Mouse (Mus musculus) liver, embryonic 15.5 days (tissue): ENCODE results near the gene Prkrip1. TPM values are rescaled to one million over a fixed set of nuclear protein-coding genes. Genes with fewer than 3 reads are reported as not detected.
A peak's percentile ranks its signal among the peaks of the same experiment; 100 is the strongest.

Source experiments
- ATAC-seq: fragments of 200-750 bp; cut with Nextera tagmentation; 2 replicates; pipeline ENCODE4 v1.8.0; 2017; ENCODE audit warnings: moderate number of reproducible peaks, mild to moderate bottlenecking, moderate library complexity; ENCODE audit not compliant: insufficient read depth
- H3K27ac ChIP-seq: fragments of 300-500 bp; sonication (generic); replicated peaks from 2 replicates; pipeline ENCODE4 v1.5.1; 2015; ENCODE audit warnings: mild to moderate bottlenecking, inconsistent platforms
- H3K27me3 ChIP-seq: fragments of 300-500 bp; sonication (generic); 2 replicates; pipeline ENCODE4 v1.6.1; 2015; ENCODE audit warnings: mild to moderate bottlenecking, inconsistent platforms
- H3K36me3 ChIP-seq: fragments of 300-500 bp; sonication (generic); replicated peaks from 2 replicates; pipeline ENCODE4 v1.6.1; 2015; ENCODE audit warnings: moderate library complexity, mild to moderate bottlenecking, inconsistent platforms
- H3K4me1 ChIP-seq: fragments of 300-500 bp; sonication (generic); replicated peaks from 2 replicates; pipeline ENCODE4 v1.6.1; 2015; ENCODE audit warnings: inconsistent platforms
- H3K4me2 ChIP-seq: fragments of 300-500 bp; sonication (generic); 2 replicates; pipeline ENCODE4 v1.6.1; 2015; ENCODE audit warnings: moderate library complexity, mild to moderate bottlenecking, inconsistent platforms
- H3K4me3 ChIP-seq: fragments of 300-500 bp; sonication (generic); replicated peaks from 2 replicates; pipeline ENCODE4 v1.5.1; 2015; ENCODE audit warnings: mild to moderate bottlenecking, inconsistent platforms
- H3K9ac ChIP-seq: fragments of 300-500 bp; sonication (generic); 2 replicates; pipeline ENCODE4 v1.6.1; 2015; ENCODE audit warnings: moderate library complexity, mild to moderate bottlenecking, inconsistent platforms
- H3K9me3 ChIP-seq: fragments of 300-500 bp; sonication (generic); replicated peaks from 2 replicates; pipeline ENCODE4 v1.6.1; 2016; ENCODE audit warnings: inconsistent platforms
- whole genome bisulfite sequencing: fragments of 180-500 bp; shearing (Covaris S2); methylation state at CpG from one replicate; pipeline ENCODE4 v1.1.7; 2015; ENCODE audit warnings: mixed read lengths; ENCODE audit not compliant: insufficient replicate concordance; 5-methylcytosine and 5-hydroxymethylcytosine counted together
- polyA plus RNA-seq: library from polyadenylated mRNA; unstranded; fragments of >200 nt; fragmentation: Nextera tagmentation; extraction: Ambion mirVana; gene quantifications from 2 replicates; pipeline ENCODE4 v1.2.1, GENCODE M21; 2015

Gene Prkrip1
- polyA plus RNA-seq, 1 experiment from 2014 or later = 22.5 TPM

- Histone ChIP-seq H3K9ac (no peak overlapping the region), H3K27me3 (no peaks in the 10 kb centered on the region), H3K27ac (no peak overlapping the region), H3K36me3 (peaks cover 5% of the 10 kb centered on the region), H3K4me1 (peaks cover 20% of the 10 kb centered on the region), H3K9me3 (no peaks in the 10 kb centered on the region), H3K4me3 (no peak overlapping the region), H3K4me2 (no peak overlapping the region)
- 26% methylated on average over 7 of the region's 7 CpGs for WGBS
- no peak for ATAC-seq
These were observed 3.1 kb upstream of the Prkrip1 start for GRCm38 (mm10) chr5:136201832-136202231.

- Histone ChIP-seq H3K4me1 (peaks cover 20% of the 10 kb centered on the region), H3K4me3 (peak overlapping the region; percentile 91), H3K36me3 (peaks cover 28% of the 10 kb centered on the region), H3K9ac (peak overlapping the region; percentile 92; the same call in 1 of the 2 replicates), H3K9me3 (no peaks in the 10 kb centered on the region), H3K27me3 (no peaks in the 10 kb centered on the region), H3K4me2 (peak overlapping the region; percentile 83), H3K27ac (no peak overlapping the region; the same call in 1 of the 2 replicates)
- no peak for ATAC-seq
- 38% methylated on average over 11 of the region's 11 CpGs for WGBS
These were observed 763 bp upstream of the Prkrip1 start for GRCm38 (mm10) chr5:136199526-136199925.

GRCm38 (mm10) chr5:136191870-136192269 is 6.9 kb downstream of the Prkrip1 start:
- Histone ChIP-seq H3K27me3 (no peaks in the 10 kb centered on the region), H3K9me3 (no peaks in the 10 kb centered on the region), H3K4me1 (no peaks in the 10 kb centered on the region), H3K27ac (no peak overlapping the region), H3K36me3 (peaks cover 94% of the 10 kb centered on the region), H3K4me2 (no peak overlapping the region), H3K9ac (no peak overlapping the region), H3K4me3 (no peak overlapping the region)
- no peak for ATAC-seq
- 75% methylated on average over 7 of the region's 7 CpGs for WGBS

GRCm38 (mm10) chr5:136186723-136187122 is 12.0 kb downstream of the Prkrip1 start:
- Histone ChIP-seq H3K36me3 (peaks cover 88% of the 10 kb centered on the region), H3K9me3 (no peaks in the 10 kb centered on the region), H3K27ac (no peak overlapping the region), H3K4me2 (no peak overlapping the region), H3K4me1 (0 out of 2 replicates have a peak, but pooled peaks cover 2% of the 10 kb centered on the region), H3K27me3 (no peaks in the 10 kb centered on the region), H3K9ac (no peak overlapping the region), H3K4me3 (no peak overlapping the region)
- WGBS = 27% methylated on average over 4 of the region's 4 CpGs
- ATAC-seq = no peak

- no peaks in the 10 kb centered on the region for H3K27me3 ChIP-seq
- H3K9me3 ChIP-seq = no peaks in the 10 kb centered on the region
- H3K4me2 ChIP-seq = no peak overlapping the region
- no peak overlapping the region for H3K27ac ChIP-seq
- no peak for ATAC-seq
- H3K4me3 ChIP-seq = no peak overlapping the region
- peaks cover 89% of the 10 kb centered on the region for H3K36me3 ChIP-seq
- H3K4me1 ChIP-seq = 0 out of 2 replicates have a peak, but pooled peaks cover 2% of the 10 kb centered on the region
- WGBS = 69% methylated on average over 7 of the region's 7 CpGs
- no peak overlapping the region for H3K9ac ChIP-seq
These were observed 15.0 kb downstream of the Prkrip1 start for GRCm38 (mm10) chr5:136183766-136184165.

- 32% methylated on average over 4 of the region's 4 CpGs for WGBS
- peaks cover 88% of the 10 kb centered on the region for H3K36me3 ChIP-seq
These were observed 15.9 kb downstream of the Prkrip1 start for GRCm38 (mm10) chr5:136182830-136183229.

GRCm38 (mm10) chr5:136182049-136182448 is 16.7 kb downstream of the Prkrip1 start:
- Histone ChIP-seq H3K27ac (no peak overlapping the region), H3K9me3 (no peaks in the 10 kb centered on the region), H3K27me3 (no peaks in the 10 kb centered on the region), H3K9ac (no peak overlapping the region), H3K4me1 (0 out of 2 replicates have a peak, but pooled peaks cover 5% of the 10 kb centered on the region), H3K36me3 (peaks cover 91% of the 10 kb centered on the region), H3K4me2 (no peak overlapping the region), H3K4me3 (no peak overlapping the region)
- WGBS = 69% methylated on average over 6 of the region's 6 CpGs
- no peak for ATAC-seq

More at GRCm38 (mm10) chr5:136182830-136183229, 15.9 kb downstream of the Prkrip1 start:
- no peaks in the 10 kb centered on the region for H3K9me3 ChIP-seq
- 0 out of 2 replicates have a peak, but pooled peaks cover 5% of the 10 kb centered on the region for H3K4me1 ChIP-seq
- H3K4me3 ChIP-seq = no peak overlapping the region
- no peak overlapping the region for H3K4me2 ChIP-seq
- H3K9ac ChIP-seq = no peak overlapping the region
- H3K27ac ChIP-seq = no peak overlapping the region
- ATAC-seq = no peak
- H3K27me3 ChIP-seq = no peaks in the 10 kb centered on the region

GRCm38 (mm10) chr5:136181197-136181596 is 17.6 kb downstream of the Prkrip1 start:
- no peaks in the 10 kb centered on the region for H3K9me3 ChIP-seq
- no peak for ATAC-seq
- 85% methylated on average over 6 of the region's 6 CpGs for WGBS
- no peaks in the 10 kb centered on the region for H3K27me3 ChIP-seq
- H3K4me2 ChIP-seq = no peak overlapping the region
- peaks cover 82% of the 10 kb centered on the region for H3K36me3 ChIP-seq
- no peak overlapping the region for H3K4me3 ChIP-seq
- 0 out of 2 replicates have a peak, but pooled peaks cover 5% of the 10 kb centered on the region for H3K4me1 ChIP-seq
- H3K9ac ChIP-seq = no peak overlapping the region
- H3K27ac ChIP-seq = no peak overlapping the region

- Histone ChIP-seq H3K36me3 (peaks cover 66% of the 10 kb centered on the region), H3K9me3 (no peaks in the 10 kb centered on the region), H3K4me1 (0 out of 2 replicates have a peak, but pooled peaks cover 5% of the 10 kb centered on the region), H3K27me3 (no peaks in the 10 kb centered on the region), H3K4me2 (no peak overlapping the region), H3K4me3 (no peak overlapping the region), H3K27ac (no peak overlapping the region), H3K9ac (no peak overlapping the region)
- no peak for ATAC-seq
- WGBS = 57% methylated on average over 5 of the region's 5 CpGs
These were observed 19.2 kb downstream of the Prkrip1 start for GRCm38 (mm10) chr5:136179594-136179993.

- WGBS = 30% methylated on average over 9 of the region's 9 CpGs
- no peaks in the 10 kb centered on the region for H3K27me3 ChIP-seq
- ATAC-seq = no peak
- H3K4me2 ChIP-seq = no peak overlapping the region
- no peaks in the 10 kb centered on the region for H3K9me3 ChIP-seq
- H3K4me3 ChIP-seq = no peak overlapping the region
- peaks cover 16% of the 10 kb centered on the region for H3K36me3 ChIP-seq
- no peak overlapping the region for H3K27ac ChIP-seq
- no peak overlapping the region for H3K9ac ChIP-seq
- H3K4me1 ChIP-seq = peaks cover 38% of the 10 kb centered on the region
These were observed 24.9 kb downstream of the Prkrip1 start for GRCm38 (mm10) chr5:136173606-136174463.

- Histone ChIP-seq H3K27ac (no peak overlapping the region), H3K4me3 (no peak overlapping the region), H3K9me3 (no peaks in the 10 kb centered on the region), H3K27me3 (no peaks in the 10 kb centered on the region), H3K36me3 (peaks cover 12% of the 10 kb centered on the region), H3K9ac (no peak overlapping the region), H3K4me1 (peaks cover 35% of the 10 kb centered on the region), H3K4me2 (no peak overlapping the region)
- no peak for ATAC-seq
- WGBS = 69% methylated on average over 9 of the region's 9 CpGs
These were observed 25.8 kb downstream of the Prkrip1 start for GRCm38 (mm10) chr5:136172939-136173338.
